Mouse (Mus musculus): ENCODE data around the gene Lrig2.

DNA sequence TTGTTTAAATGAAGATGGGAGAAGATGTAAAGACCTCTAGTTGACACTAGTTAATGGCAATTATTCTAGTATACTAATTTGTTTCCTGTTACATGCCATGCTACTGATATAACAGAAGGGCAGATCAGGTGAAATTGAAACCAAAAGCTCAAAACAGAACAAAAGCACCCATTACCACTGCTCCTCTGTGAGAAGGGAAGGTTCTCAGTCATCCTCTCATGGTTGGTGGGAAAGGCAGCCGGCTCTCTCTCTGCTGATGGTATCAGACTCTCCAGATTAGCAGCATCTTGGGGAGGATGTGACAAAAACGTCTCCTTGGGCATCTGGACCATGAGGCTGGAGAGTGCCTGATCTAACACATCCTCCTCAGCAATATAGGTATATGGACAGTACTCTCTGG lies 50.5 kb downstream of the Lrig2 start:
- TF ChIP-seq CTCF (IDR thresholded peaks at IDR 0.05) (no peak), EP300 (IDR thresholded peaks at IDR 0.05; ENCODE audit: insufficient read depth, low read depth, low read length) (no peak)

Data from heart, adult 2 months (tissue).